Mouse (Mus musculus) bone marrow macrophage, adult 2 months (primary cell): ENCODE data around the gene Atrn.

Experiments used
- CTCF ChIP-seq: IDR thresholded peaks from 2 replicates; pipeline ENCODE4 v1.5.1; 2012; ENCODE audit warnings: low read depth, mild to moderate bottlenecking, low read length, moderate library complexity
- POLR2A ChIP-seq: IDR thresholded peaks from 2 replicates; pipeline ENCODE4 v1.6.1; 2012; ENCODE audit warnings: mild to moderate bottlenecking, low read depth, low read length, borderline replicate concordance

GRCm38 (mm10) chr2:130932865-130933264, 26.6 kb downstream of the Atrn start:
- no peak for TF ChIP-seq POLR2A
- TF ChIP-seq CTCF, result no peak
